Mouse (Mus musculus) B cell, adult 62 days (primary cell): ENCODE data around the gene Olfr720. TPM values are rescaled to one million over a fixed set of nuclear protein-coding genes. Genes with fewer than 3 reads are reported as not detected.

Experiments
- total RNA-seq: library from RNA; stranded (reverse); gene quantifications from 4 replicates; pipeline ENCODE4 v1.2.4, GENCODE M21; 2023

The Olfr720 gene
- not detected in 4 replicates for total RNA-seq

GRCm38 (mm10) chr14:14186738-14187137 is at the start of gene Olfr720:
Gene Olfr720, minus strand, starts transcription at chr14:14186838.

Other genes starting within 250 kb of the Olfr720 start
- gene Atxn7, start 225.4 kb downstream of the Olfr720 start, total RNA-seq = 64.9 to 76.4 TPM (median 67.6 TPM) in 4 replicates
- 59.0 to 70.5 TPM (median 64.2 TPM) in 4 replicates for gene Thoc7, start 225.0 kb downstream of the Olfr720 start, total RNA-seq
- gene Psmd6, start 65.9 kb downstream of the Olfr720 start, total RNA-seq = 93.3 to 106 TPM (median 94.5 TPM) in 4 replicates
- gene Olfr31, start 136.0 kb upstream of the Olfr720 start, total RNA-seq = not detected in 4 replicates
- 23.8 to 32.3 TPM (median 28.4 TPM) in 4 replicates for gene Il3ra, start 159.4 kb upstream of the Olfr720 start, total RNA-seq
- gene Olfr721-ps1, start 214.5 kb upstream of the Olfr720 start, total RNA-seq = not detected in 4 replicates